Comparison of ENCODE assay signal across 13 mouse cellular contexts in the genomic region with DNA sequence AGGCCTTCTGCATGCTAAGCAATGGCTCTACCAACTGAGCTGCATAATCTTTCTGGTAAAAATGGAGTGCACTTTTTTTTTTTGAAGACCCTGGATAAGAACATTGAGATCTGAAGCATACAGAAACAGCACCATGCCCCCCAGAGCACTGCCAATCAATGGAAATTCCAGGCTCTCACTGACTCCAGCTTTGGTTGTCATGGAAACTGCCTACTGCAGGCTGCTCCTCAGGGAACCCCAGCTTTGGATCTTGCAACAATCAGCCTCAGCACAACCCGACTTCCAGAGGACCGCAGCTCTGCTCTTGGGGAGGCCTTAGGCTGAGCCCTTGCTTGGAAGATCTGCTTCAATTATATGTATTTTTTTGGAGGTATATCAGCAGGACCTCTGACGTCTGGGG.
DNase-seq lines count a peak whose midpoint lies in the region; ATAC-seq and TF ChIP-seq lines count a peak whose summit lies in the region.
"Had no signal": no experiment of that assay in that cellular context is flagged by ENCODE, and none has a peak within 500 bp of the region (broad histone marks: within the 10 kb centered on the region; RNA-seq: fewer than 3 reads in every experiment).

No protein-coding gene starts in this region.

- no peak overlapping the region for H3K4me3 ChIP-seq in forebrain, embryonic 13.5 days
- no peak overlapping the region for H3K4me3 ChIP-seq in hindbrain, embryonic 16.5 days (ENCODE audit: low read length)
- H3K4me3 ChIP-seq in neural tube, embryonic 15.5 days (replicated peaks), result no peak overlapping the region
- no peak overlapping the region for H3K4me3 ChIP-seq in lung, adult 2 months (replicated peaks; ENCODE audit: extremely low read depth, low read depth, low read length)
- H3K4me3 ChIP-seq: limb, embryonic 10.5 days had no signal

- 11% methylated on average over 3 of the region's 3 CpGs for WGBS in forebrain, embryonic 13.5 days
- 11% methylated on average over 3 of the region's 3 CpGs for WGBS in hindbrain, embryonic 16.5 days
- WGBS in neural tube, embryonic 15.5 days, result 19% methylated on average over 3 of the region's 3 CpGs
- 68% methylated on average over 3 of the region's 3 CpGs for WGBS in lung, adult 2 months

- no peaks in the 10 kb centered on the region for H3K36me3 ChIP-seq in forebrain, embryonic 13.5 days (ENCODE audit: poor library complexity, severe bottlenecking)
- no peaks in the 10 kb centered on the region for H3K36me3 ChIP-seq in hindbrain, embryonic 16.5 days (ENCODE audit: control insufficient read depth, insufficient read depth, low read length)
- no peaks in the 10 kb centered on the region for H3K36me3 ChIP-seq in neural tube, embryonic 15.5 days
- H3K36me3 ChIP-seq: limb, embryonic 10.5 days had no signal

- peaks cover 58% of the 10 kb centered on the region for H3K4me1 ChIP-seq in forebrain, embryonic 13.5 days
- peaks cover 48% of the 10 kb centered on the region for H3K4me1 ChIP-seq in hindbrain, embryonic 16.5 days (ENCODE audit: control insufficient read depth, insufficient read depth, low read depth, low read length)
- H3K4me1 ChIP-seq in neural tube, embryonic 15.5 days, result peaks cover 49% of the 10 kb centered on the region
- no peaks in the 10 kb centered on the region for H3K4me1 ChIP-seq in lung, adult 2 months (ENCODE audit: control insufficient read depth, insufficient read depth, low read length)

- intact Hi-C loops in left cerebral cortex, postnatal 25 days (cut with DNase I), result loop anchor here (2.0 kb wide), 1 partner anchor 16 kb away; no protein-coding TSS in a partner anchor
- intact Hi-C loops in left cerebral cortex, postnatal 4 days (cut with DNase I), result no loop called here

- H3K27me3 ChIP-seq in forebrain, embryonic 13.5 days, result no peaks in the 10 kb centered on the region
- H3K27me3 ChIP-seq in hindbrain, embryonic 16.5 days (replicated peaks; ENCODE audit: control insufficient read depth, insufficient read depth, low read length), result no peaks in the 10 kb centered on the region
- no peaks in the 10 kb centered on the region for H3K27me3 ChIP-seq in neural tube, embryonic 15.5 days (replicated peaks)

- DNase-seq in left cerebral cortex, postnatal 25 days (ENCODE audit: low spot score in 2 of 2), result peak; percentile 38 to 62
- DNase-seq in left cerebral cortex, postnatal 4 days, result no peak
- no peak for DNase-seq in lung, adult 2 months
- DNase-seq in kidney, adult 9 months, result no peak
- DNase-seq: cerebellum, adult 9-10 months; gastrocnemius, postnatal 10 days had no signal

- TF ChIP-seq POLR2A in lung, adult 2 months (IDR thresholded peaks at IDR 0.05; ENCODE audit: borderline replicate concordance, extremely low read depth, low read depth, low read length), result no peak

- H3K27ac ChIP-seq in forebrain, embryonic 13.5 days, result peak overlapping the region; percentile 72
- peak overlapping the region; percentile 60 for H3K27ac ChIP-seq in hindbrain, embryonic 16.5 days (ENCODE audit: low read depth, low read length)
- H3K27ac ChIP-seq in neural tube, embryonic 15.5 days (replicated peaks), result peak overlapping the region; percentile 71
- H3K27ac ChIP-seq: kidney, postnatal 0 days; limb, embryonic 10.5 days; stomach, postnatal 0 days had no signal

- no peak overlapping the region for H3K9ac ChIP-seq in forebrain, embryonic 13.5 days
- H3K9ac ChIP-seq in hindbrain, embryonic 16.5 days (ENCODE audit: low read depth, low read length), result no peak overlapping the region
- H3K9ac ChIP-seq in neural tube, embryonic 15.5 days (replicated peaks), result no peak overlapping the region

- H3K4me2 ChIP-seq in forebrain, embryonic 13.5 days, result peak overlapping the region; percentile 23
- no peak overlapping the region for H3K4me2 ChIP-seq in hindbrain, embryonic 16.5 days (ENCODE audit: low read length)
- no peak overlapping the region for H3K4me2 ChIP-seq in neural tube, embryonic 15.5 days
- H3K4me2 ChIP-seq: heart, embryonic 11.5 days had no signal

- H3K9me3 ChIP-seq in forebrain, embryonic 13.5 days (replicated peaks), result no peaks in the 10 kb centered on the region
- H3K9me3 ChIP-seq in hindbrain, embryonic 16.5 days (ENCODE audit: control insufficient read depth, low read length), result no peaks in the 10 kb centered on the region
- no peaks in the 10 kb centered on the region for H3K9me3 ChIP-seq in neural tube, embryonic 15.5 days (replicated peaks)
- H3K9me3 ChIP-seq: limb, embryonic 10.5 days had no signal

- TF ChIP-seq CTCF in lung, adult 2 months (IDR thresholded peaks at IDR 0.05; ENCODE audit: insufficient read depth, low read length), result no peak

- peak; percentile 22 for ATAC-seq in forebrain, embryonic 13.5 days
- peak; percentile 12; the same call in 1 of the 2 replicates for ATAC-seq in hindbrain, embryonic 16.5 days
- 0 out of 2 replicates have a peak, but pooled peaks have one; percentile 16 for ATAC-seq in neural tube, embryonic 15.5 days (ENCODE audit: low FRiP score)

Comparison
In these comparisons a context has a peak if more than half of its experiments do, and no peak if none do; other contexts are left out.
1. DNase-seq: peak in left cerebral cortex, postnatal 25 days (2 of 2); none in left cerebral cortex, postnatal 4 days (single experiment), lung, adult 2 months (single experiment) and kidney, adult 9 months (single experiment).
2. Peak in every context shown above with its lines, with median percentiles within 50 percentile points of each other: ATAC-seq and H3K27ac ChIP-seq.